Mouse (Mus musculus) cerebellum, postnatal 10 days (tissue): ENCODE measurements around the gene Olfr1297.

Experiments used
- DNase-seq, 2 experiments: peaks; one replicate each; pipeline ENCODE4 v3.0.0; 2021; ENCODE audit warnings: mixed read lengths in 2 of 2

Gene Olfr1297

GRCm38 (mm10) chr2:111626397-111626796, at the start of gene Olfr1297:
TSS of gene Olfr1297 (minus strand) at chr2:111626497.
- DNase-seq = no peak

- no peak for DNase-seq
Observed at GRCm38 (mm10) chr2:111661119-111661518, 34.8 kb upstream of the Olfr1297 start, which contains the start of gene Olfr1299. TSS of gene Olfr1299 (plus strand) at chr2:111661419.

- no peak for DNase-seq
Observed at GRCm38 (mm10) chr2:111649101-111649500, 22.8 kb upstream of the Olfr1297 start, which contains the start of gene Olfr1298. TSS of gene Olfr1298 (minus strand) at chr2:111649201.

DNA sequence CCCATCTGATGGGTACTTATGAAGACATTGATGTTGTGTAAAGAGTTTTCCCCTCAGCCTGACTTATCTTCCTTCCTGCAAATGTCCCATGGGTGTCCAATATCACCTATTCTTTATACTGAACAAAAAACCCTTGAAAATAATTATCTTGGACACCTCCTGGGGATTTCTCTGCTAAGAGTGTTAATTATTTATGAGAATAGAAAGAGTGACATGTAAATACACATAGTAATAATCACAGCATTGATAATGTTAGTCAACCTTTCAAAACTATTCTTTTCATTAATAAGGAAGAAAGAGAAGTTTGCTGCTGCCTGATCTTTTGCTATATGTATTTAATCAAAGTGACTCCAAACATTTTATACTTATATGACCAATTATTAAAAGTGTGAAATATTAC, 56.7 kb downstream of the Olfr1297 start, which contains the start of gene Olfr1295:
Gene Olfr1295 (minus strand): TSS at position 101 of the 400 bp plus-strand sequence.
- no peak for DNase-seq
